8 mouse cellular contexts compared by ENCODE assay signal in genomic region chr17:28350466-28351352, GRCm38 (mm10). TPM values are rescaled to one million over a fixed set of nuclear protein-coding genes. Genes with fewer than 3 reads are reported as not detected.
DNase-seq lines count a peak whose midpoint lies in the region; ATAC-seq and TF ChIP-seq lines count a peak whose summit lies in the region.

Gene Tead3 (minus strand): TSS chr17:28350817.

- peak; percentile 11; the same call in 1 of the 2 replicates for TF ChIP-seq CTCF in lung, embryonic 14.5 days (IDR thresholded peaks at IDR 0.05; ENCODE audit: low read depth)

- H3K4me3 ChIP-seq in erythroblast, embryonic 14.5 days (replicated peaks), result peak within 1 kb of the TSS; percentile 61
- peak within 1 kb of the TSS; percentile 77 for H3K4me3 ChIP-seq in lung, embryonic 14.5 days (ENCODE audit: low read depth, low read length)

- H3K4me2 ChIP-seq in lung, embryonic 14.5 days, result peak within 1 kb of the TSS; percentile 94

- under 1% methylated on average over 57 of the region's 73 CpGs for WGBS in lung, embryonic 14.5 days

- H3K9me3 ChIP-seq in erythroblast, embryonic 14.5 days (ENCODE audit: control insufficient read depth, low read length), result no peaks in the 10 kb centered on the region
- H3K9me3 ChIP-seq in lung, embryonic 14.5 days (ENCODE audit: low read depth, low read length), result no peaks in the 10 kb centered on the region

- H3K9ac ChIP-seq in lung, embryonic 14.5 days, result peak within 1 kb of the TSS; percentile 88

- peak within 1 kb of the TSS; percentile 99 for H3K27ac ChIP-seq in lung, embryonic 14.5 days (ENCODE audit: low read depth)

- H3K27me3 ChIP-seq in erythroblast, embryonic 14.5 days (ENCODE audit: control insufficient read depth), result peaks cover 66% of the 10 kb centered on the region
- no peaks in the 10 kb centered on the region for H3K27me3 ChIP-seq in lung, embryonic 14.5 days (ENCODE audit: insufficient read depth, low read length)

- no peaks in the 10 kb centered on the region for H3K36me3 ChIP-seq in erythroblast, embryonic 14.5 days (ENCODE audit: control insufficient read depth)
- H3K36me3 ChIP-seq in lung, embryonic 14.5 days (ENCODE audit: insufficient read depth), result no peaks in the 10 kb centered on the region

- DNase-seq in embryo, embryonic 10 days (ENCODE audit: low spot score), result peak; percentile 84
- DNase-seq in heart, adult 18-20 months, result peak; percentile 78 to 86
- peak; percentile 80 for DNase-seq in kidney, adult 11 months
- peak; percentile 91 for DNase-seq in lung, embryonic 14.5 days
- peak; percentile 70 for DNase-seq in ovary, adult 18-20 months (ENCODE audit: low spot score)
- DNase-seq in urinary bladder, adult 2 months (ENCODE audit: low spot score), result peak; percentile 76

- ATAC-seq in erythroblast, adult 5-6 weeks (replicated peaks; ENCODE audit: low FRiP score, poor library complexity, severe bottlenecking), result no peak
- peak; percentile 89 for ATAC-seq in lung, embryonic 14.5 days (ENCODE audit: insufficient read depth)

- peaks cover 42% of the 10 kb centered on the region for H3K4me1 ChIP-seq in erythroblast, embryonic 14.5 days (ENCODE audit: control insufficient read depth)
- H3K4me1 ChIP-seq in lung, embryonic 14.5 days (ENCODE audit: insufficient read depth), result peaks cover 43% of the 10 kb centered on the region

RNA-seq across cellular contexts. Expression of gene Tead3, which starts in this region (rescaled TPM):
- 0.22 and 0.26 TPM in 2 replicates for polyA plus RNA-seq in erythroblast, embryonic 14.5 days (2012)
- not detected in 2 replicates for total RNA-seq in erythroblast, adult 5-6 weeks (2015; ENCODE audit: low replicate concordance)
- total RNA-seq in erythroblast, adult 5-6 weeks (2017; ENCODE audit: low replicate concordance), result not detected in 2 replicates
- 10 to 100 TPM; 12.0 to 13.3 TPM for total RNA-seq in heart, adult 18-20 months (2021)
- polyA plus RNA-seq in lung, embryonic 14.5 days (2014; fragmentation: Nextera tagmentation; extraction: Ambion mirVana), result 11.2 and 11.3 TPM in 2 replicates
- polyA plus RNA-seq in urinary bladder, adult 2 months (2012; rRNA removed), result 41.6 and 64.2 TPM in 2 replicates

Comparison
In these comparisons a context has a peak if more than half of its experiments do, and no peak if none do; other contexts are left out.
1. RNA of gene Tead3 (total RNA-seq): 12.0 to 13.3 TPM in heart, adult 18-20 months; not detected in erythroblast, adult 5-6 weeks; every median in the first group is over 10 times any median in the second.
2. Peak in every context shown above with its lines, with median percentiles within 50 percentile points of each other: DNase-seq.